Mouse (Mus musculus) gonadal fat pad, adult 2 months (tissue): ENCODE measurements around the gene Tnnc2. TPM values are rescaled to one million over a fixed set of nuclear protein-coding genes. Genes with fewer than 3 reads are reported as not detected.
"Not testable (repeated sequence)": the region's sequence is repeated elsewhere in the genome, so short reads cannot be mapped to it uniquely, and the experiment has no call there.

Experiments used
- DNase-seq: peaks from one replicate; pipeline ENCODE4 v3.0.0-alpha.2; 2012; ENCODE audit warnings: low read depth
- polyA plus RNA-seq: library from polyadenylated mRNA; depleted of rRNA; stranded (reverse); fragments of >200 nt; gene quantifications from 2 replicates; pipeline ENCODE4 v1.2.3, GENCODE M21; 2012; rRNA removed

Gene Tnnc2
- 17.6 and 20.6 TPM in 2 replicates for polyA plus RNA-seq

DNA sequence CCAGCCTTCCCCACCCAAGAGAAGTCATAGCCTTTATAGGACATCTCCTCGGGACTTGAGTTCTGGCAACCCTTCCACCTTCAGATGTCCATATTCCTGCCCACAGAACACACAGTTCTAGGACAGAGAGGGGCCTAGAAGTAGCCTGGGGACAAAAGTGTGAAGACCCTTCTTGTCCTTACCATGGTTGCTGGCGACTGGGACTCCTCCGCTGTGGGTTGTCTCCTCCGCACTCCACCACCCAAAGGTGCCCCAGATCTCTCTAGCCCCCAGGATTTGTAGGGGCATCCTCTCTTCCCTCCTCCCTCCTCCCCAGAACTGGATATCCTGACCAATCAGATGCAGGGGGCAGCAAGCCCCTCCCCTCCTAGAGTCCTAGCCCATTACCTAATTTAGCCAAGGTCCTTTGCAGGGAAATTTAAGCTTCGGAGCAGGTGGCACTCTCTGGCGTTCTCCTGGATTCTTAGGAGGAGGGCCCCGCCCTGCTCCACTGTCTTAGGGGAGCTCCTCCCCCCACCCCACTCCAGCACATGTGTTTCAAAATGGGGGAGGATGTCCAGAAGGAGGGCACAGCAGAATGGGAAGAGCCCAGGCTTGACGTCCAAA, at the start of gene Tnnc2:
Tnnc2 (minus strand) TSS at position 487 of the 606 bp plus-strand sequence.
- DNase-seq = no peak

DNA sequence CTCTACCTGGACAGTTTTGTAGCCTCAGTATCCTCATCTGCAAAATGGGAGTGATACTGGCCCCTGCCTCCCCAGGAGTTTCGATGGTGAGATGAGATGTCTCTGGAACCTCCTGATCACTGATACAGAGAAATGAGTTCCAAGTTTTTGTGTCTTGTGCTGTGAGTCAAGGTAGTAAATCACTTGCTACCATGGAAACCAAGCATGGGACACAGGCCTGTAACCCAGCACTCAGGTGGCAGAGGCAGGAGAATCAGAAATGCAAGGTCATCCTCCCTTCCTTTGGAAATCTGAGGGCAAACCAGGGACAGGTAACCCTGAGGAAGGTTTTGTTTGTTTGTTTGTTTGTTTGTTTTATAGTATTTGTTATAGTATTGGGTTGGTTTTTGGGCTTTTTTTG, 49.3 kb upstream of the Tnnc2 start:
- no peak for DNase-seq

- no peak for DNase-seq
Observed at GRCm38 (mm10) chr2:164828437-164828836, 48.7 kb upstream of the Tnnc2 start, which contains the start of gene Spata25. Gene Spata25 (minus strand): TSS chr2:164828537.

DNA sequence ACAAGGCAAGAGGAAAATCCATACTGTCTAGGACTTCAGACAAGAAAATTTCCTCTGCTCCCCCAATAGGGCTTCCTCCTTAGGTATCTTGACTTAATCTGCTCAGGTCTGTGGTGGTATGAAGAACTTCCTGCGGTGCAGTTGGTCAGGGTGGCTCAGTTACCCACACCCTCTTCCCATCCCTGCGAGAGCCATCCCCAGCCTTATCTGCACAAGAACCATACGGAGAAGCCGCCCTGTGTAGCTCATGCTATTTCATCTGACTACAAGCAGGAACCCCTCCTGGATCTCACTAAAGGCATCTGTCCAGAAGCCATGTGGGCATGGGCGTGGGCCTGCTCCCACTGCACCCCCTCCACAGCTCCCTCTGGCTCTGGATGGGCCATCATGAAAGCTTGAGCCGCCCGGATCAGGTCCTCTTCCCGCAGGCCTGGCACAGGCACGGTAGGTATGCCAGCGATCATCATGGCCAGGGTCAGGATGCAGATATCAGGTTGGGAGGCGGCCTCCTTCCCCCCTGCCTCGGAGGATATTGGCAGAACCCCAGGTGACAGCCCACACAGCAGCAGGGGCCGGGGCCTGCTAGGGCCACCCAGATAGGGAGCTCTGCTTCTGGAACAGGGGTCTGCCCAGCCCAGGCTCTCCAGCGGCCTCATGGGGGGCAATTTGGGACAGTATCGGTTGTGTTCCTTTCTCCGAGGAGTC, 47.5 kb upstream of the Tnnc2 start:
- DNase-seq = no peak

- DNase-seq = no peak
Observed at GRCm38 (mm10) chr2:164825521-164825920, 45.8 kb upstream of the Tnnc2 start.

GRCm38 (mm10) chr2:164823969-164824368, 44.2 kb upstream of the Tnnc2 start:
- no peak for DNase-seq

GRCm38 (mm10) chr2:164823181-164823585, 43.4 kb upstream of the Tnnc2 start:
- no peak for DNase-seq

- no peak for DNase-seq
Observed at GRCm38 (mm10) chr2:164822636-164823165, 42.9 kb upstream of the Tnnc2 start, which contains the start of gene Zswim1. Gene Zswim1 (plus strand): TSS chr2:164822686.

GRCm38 (mm10) chr2:164821060-164821459, 41.3 kb upstream of the Tnnc2 start:
- no peak for DNase-seq

- no peak for DNase-seq
Observed at GRCm38 (mm10) chr2:164817703-164818102, 37.9 kb upstream of the Tnnc2 start.

DNA sequence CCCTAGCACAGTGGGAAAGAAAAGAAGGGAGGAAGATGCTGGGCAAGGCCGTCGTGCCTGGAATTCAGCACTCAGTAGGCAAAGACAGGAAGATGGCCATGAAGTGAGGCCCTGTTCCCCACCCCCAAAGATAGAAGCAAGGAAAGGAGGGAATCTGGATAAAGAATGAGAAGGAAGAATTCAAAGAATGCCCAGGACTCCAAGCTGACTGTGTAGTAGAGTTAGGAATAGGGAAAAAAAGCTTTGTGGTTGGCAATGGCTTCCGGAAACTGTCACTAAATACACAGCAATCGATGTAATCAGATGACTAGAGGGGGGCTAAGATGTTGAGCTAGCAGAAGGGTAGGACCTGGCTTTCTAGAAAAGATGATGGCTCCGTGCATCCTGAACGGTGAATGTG, 37.4 kb upstream of the Tnnc2 start:
- DNase-seq = no peak

DNA sequence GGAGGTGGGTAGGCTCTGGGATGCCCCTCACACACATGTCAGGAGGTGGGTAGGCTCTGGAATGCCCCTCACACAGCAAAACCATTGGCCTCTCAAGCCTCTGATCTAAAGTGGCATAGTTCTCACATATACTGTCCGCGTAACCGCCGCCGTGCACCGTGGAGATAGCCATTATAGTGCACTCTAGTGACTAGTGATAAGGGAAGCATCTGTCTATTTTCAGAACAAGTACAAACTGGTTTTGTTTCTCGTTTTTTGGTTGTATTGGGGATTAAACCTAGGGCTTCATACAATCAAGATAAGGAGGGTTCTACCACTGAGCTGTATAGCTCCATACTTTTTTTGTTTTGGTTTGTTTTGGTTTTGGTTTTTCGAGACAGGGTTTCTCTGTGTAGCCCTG, 36.1 kb upstream of the Tnnc2 start:
- DNase-seq = no peak

DNA sequence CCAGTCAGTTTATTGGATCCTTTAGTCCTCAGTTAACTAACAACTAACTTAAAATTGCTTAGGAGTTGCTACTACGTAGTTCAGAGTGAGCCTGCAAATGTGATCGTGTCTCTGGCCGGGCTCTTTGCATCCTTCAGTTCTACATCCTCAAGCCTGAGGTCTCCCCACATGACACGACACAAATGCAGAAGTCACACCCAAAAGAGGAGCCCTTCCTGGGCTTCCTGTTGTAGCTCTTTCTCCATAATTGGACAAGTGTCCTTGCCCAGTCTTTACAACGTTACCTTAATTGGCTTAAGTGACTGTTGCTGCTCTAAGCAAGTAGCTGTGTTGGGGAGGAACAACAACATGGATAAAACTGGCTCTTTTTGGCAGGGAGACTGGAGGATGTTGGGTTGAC, 35.6 kb upstream of the Tnnc2 start:
- no peak for DNase-seq

- no peak for DNase-seq
Observed at GRCm38 (mm10) chr2:164813557-164813956, 33.8 kb upstream of the Tnnc2 start.

- DNase-seq = no peak
Observed at GRCm38 (mm10) chr2:164806614-164807013, 26.8 kb upstream of the Tnnc2 start.

- no peak for DNase-seq
Observed at GRCm38 (mm10) chr2:164805332-164805718, 25.6 kb upstream of the Tnnc2 start.

DNA sequence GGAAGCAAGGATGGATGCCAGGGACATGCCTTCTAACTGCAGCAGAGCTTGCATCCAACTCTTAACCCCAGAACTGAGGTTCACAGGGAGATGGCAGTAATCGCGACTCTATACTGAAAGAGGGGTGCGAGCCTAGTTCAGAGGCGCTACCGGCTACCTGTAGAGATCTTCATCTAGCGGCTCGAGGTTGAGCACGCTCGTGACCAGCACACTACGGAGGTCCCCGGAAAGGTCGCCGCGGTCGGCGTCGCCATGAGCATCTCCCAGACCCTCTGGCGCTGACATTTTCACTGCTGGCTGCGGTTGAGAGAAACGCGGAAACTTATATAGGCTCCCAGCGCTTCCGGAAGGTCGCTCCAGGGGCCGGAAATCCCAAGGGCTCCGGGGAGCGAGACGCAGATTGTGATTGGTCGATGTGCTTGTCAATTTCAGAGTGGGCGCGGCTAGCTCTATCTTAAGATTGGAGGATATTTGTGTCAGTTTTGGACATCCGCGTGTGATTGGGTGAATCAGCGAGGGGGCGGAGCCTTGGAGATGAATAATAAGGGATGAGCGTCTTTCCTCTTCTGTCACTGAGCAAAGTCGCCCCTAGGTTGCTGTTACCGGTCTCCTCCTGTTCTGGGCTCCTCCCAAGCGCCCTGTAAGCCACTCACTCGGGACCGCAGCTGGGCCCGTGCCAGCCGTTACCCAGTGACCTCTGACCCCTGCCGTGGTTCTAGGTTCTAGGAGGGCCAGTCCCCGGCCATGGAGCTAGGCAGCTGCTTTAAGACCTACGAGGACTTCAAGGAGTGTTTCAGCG, 25.0 kb upstream of the Tnnc2 start, which contains the start of the genes Acot8 and Zswim3:
Acot8 (minus strand) TSS at position 350 of the 799 bp plus-strand sequence.
Zswim3 (plus strand) TSS at position 566 of the 799 bp plus-strand sequence.
- no peak for DNase-seq

GRCm38 (mm10) chr2:164803921-164804313, 24.1 kb upstream of the Tnnc2 start:
- no peak for DNase-seq

DNA sequence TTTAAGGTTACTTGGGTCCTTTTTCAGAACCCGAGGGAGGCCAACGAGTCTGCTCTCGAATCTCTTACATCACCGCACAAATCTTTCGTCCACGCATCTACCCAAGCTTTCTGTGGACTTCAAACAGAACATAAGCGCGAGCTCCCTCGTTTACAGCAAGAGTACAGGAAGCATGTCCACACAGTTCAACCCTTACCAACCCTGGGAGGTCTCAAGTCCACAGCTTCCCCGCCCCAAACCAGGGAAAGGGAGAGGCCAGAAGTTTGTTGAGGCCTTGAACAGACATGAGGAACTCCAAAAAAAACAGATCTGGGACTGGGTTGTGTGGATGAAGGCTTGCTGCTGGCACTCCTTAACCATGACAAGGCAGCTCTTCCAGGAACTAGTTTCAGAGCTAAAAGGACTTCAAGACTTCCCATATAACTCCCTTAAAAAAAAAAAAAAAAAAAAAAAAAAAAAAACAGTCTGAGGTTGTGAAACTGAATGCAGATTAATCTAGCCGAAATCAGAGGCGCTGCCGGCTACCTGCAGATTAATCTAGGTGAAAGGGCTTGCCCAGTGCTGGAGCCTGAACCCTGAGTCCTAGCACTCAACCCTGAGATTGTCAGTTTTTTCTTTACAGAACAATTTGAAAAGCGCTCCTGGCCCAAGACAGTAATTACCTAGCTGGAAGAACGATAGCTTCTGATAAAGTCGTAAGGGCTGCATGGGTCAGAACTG, 23.6 kb upstream of the Tnnc2 start:
- no peak for DNase-seq

DNA sequence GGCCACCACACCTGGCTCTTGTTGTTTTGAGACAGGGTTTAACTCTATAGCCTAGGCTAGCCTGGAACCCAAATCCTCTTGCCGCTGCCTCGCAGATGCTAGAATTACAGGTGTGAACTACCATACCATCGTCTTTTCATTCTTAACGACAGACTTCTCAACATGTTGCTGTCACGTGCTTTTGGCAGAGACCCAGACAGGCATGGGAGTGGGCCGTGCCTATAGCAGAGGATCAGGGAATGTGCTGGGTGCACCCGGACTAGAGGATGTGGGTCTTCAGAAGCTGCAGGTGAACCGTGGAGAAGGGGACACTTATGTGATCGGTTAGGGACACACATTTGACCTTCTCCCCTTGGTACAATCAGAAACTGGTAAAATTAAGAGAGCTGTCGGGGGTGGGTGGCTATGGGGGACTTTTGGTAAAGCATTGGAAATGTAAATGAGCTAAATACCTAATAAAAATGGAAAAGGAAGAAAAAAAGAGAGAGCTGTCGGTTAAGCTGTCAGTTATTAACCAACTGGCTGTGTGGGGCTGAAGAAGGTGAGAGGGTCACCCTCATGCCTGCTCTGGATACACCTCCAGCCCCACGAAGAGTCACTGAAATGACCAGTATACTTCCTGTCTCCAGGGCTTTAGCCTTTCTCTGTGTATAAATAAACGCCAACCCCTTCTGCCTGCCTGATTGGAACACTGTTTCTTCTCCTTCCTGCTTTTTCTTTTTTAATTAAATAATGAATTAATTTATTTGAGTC, 20.7 kb upstream of the Tnnc2 start:
- no peak for DNase-seq

DNA sequence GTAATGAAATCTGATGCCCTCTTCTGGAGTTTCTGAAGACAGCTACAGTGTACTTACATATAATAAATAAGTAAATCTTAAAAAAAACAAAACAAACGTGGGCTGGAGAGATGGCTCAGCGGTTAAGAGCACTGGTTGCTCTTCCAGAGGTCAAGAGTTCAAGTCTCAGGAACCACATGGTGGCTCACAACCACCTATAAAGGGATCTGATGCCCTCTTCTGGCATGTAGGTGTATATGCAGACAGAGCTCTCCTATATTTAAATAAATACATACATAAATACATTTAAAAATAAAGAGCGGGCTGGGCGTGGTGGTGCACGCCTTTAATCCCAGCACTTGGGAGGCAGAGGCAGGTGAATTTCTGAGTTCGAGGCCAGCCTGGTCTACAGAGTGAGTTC, 18.8 kb upstream of the Tnnc2 start:
- not testable (repeated sequence) for DNase-seq
